Mouse (Mus musculus): ENCODE data around the gene Nhlrc1. TPM values are rescaled to one million over a fixed set of nuclear protein-coding genes. Genes with fewer than 3 reads are reported as not detected.

Gene Nhlrc1
- polyA plus RNA-seq, 1 experiment from 2014 or later = 3.1 TPM

DNA sequence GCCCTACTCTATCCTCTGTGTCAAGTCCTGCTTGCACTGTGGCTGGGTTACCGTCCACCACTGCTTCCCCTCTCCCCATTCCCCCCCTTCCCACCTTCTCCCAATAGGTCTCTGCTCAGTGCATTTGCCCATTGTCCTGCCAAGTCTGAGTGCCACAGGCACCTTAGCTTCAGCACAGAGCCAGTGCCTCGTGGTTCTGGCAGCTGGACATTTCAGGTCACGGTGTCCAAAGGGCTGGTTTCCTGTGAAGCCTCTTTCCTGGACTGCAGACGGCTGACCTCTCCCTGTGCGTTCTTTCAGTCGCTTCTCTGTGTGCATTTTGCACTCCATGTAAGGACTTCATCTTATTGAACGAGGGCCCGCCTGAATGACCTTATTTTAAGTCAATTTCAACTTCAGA is 26.7 kb downstream of the Nhlrc1 start:
- Histone ChIP-seq H3K4me2 (ENCODE audit: low read depth, low read length) (no peak overlapping the region), H3K9me3 (ENCODE audit: control insufficient read depth, low read length) (no peaks in the 10 kb centered on the region), H3K4me1 (ENCODE audit: control insufficient read depth, insufficient read depth, low read length) (no peaks in the 10 kb centered on the region), H3K4me3 (ENCODE audit: low read length) (no peak overlapping the region), H3K27me3 (replicated peaks; ENCODE audit: control insufficient read depth, insufficient read depth, low read length) (no peaks in the 10 kb centered on the region), H3K27ac (ENCODE audit: low read length) (no peak overlapping the region), H3K9ac (ENCODE audit: low read depth, low read length) (no peak overlapping the region), H3K36me3 (ENCODE audit: control insufficient read depth, insufficient read depth, low read length) (no peaks in the 10 kb centered on the region)
- WGBS = 78% methylated on average over 8 of the region's 8 CpGs
- ATAC-seq = no peak

DNA sequence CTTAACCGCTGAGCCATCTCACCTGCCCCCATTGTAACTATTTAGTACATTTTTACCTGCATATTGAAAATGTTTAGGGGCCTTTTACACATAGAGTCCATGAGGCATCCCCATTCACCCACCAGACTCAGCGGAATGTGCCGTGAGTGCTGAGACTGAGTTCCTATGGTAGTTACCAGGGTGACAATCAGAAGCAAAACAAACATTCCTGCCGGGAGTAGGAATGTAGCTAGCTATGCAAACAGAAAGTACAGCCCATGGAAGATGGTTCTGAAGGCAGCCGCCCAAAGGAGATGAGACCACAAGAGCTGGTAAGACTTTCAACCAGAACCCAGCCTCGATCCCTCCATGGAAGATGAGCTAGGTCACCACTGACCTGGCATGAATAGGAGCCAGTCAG is 28.4 kb downstream of the Nhlrc1 start:
- Histone ChIP-seq H3K9me3 (ENCODE audit: control insufficient read depth, low read length) (no peaks in the 10 kb centered on the region), H3K4me3 (ENCODE audit: low read length) (no peak overlapping the region), H3K27ac (ENCODE audit: low read length) (no peak overlapping the region), H3K9ac (ENCODE audit: low read depth, low read length) (no peak overlapping the region), H3K4me2 (ENCODE audit: low read depth, low read length) (no peak overlapping the region), H3K27me3 (replicated peaks; ENCODE audit: control insufficient read depth, insufficient read depth, low read length) (no peaks in the 10 kb centered on the region), H3K36me3 (ENCODE audit: control insufficient read depth, insufficient read depth, low read length) (no peaks in the 10 kb centered on the region), H3K4me1 (ENCODE audit: control insufficient read depth, insufficient read depth, low read length) (0 out of 2 replicates have a peak, but pooled peaks cover 3% of the 10 kb centered on the region)
- WGBS = 48% methylated on average over 6 of the region's 6 CpGs
- ATAC-seq = no peak

DNA sequence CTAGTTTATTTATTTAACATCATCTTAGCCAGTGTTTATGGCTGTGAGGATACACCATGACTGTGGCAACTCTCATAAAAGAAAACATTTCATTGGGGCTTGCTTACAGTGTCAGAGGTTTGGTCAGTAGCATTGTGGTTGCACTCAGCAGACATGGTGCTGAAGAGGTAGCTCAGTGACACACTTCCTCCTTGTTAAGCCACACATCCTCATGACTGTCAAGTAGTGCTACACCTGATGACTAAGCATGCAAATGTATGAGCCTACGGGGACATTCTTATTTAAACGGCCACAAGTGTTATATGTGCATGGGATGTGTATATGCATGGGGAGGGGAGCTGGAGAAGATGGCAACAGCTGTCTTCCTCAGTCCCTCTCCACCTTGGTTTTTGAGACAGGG is 30.8 kb downstream of the Nhlrc1 start:
- Histone ChIP-seq H3K4me3 (ENCODE audit: low read length) (no peak overlapping the region), H3K9me3 (ENCODE audit: control insufficient read depth, low read length) (no peaks in the 10 kb centered on the region), H3K4me2 (ENCODE audit: low read depth, low read length) (no peak overlapping the region), H3K9ac (ENCODE audit: low read depth, low read length) (no peak overlapping the region), H3K27me3 (replicated peaks; ENCODE audit: control insufficient read depth, insufficient read depth, low read length) (no peaks in the 10 kb centered on the region), H3K27ac (ENCODE audit: low read length) (no peak overlapping the region), H3K36me3 (ENCODE audit: control insufficient read depth, insufficient read depth, low read length) (no peaks in the 10 kb centered on the region), H3K4me1 (ENCODE audit: control insufficient read depth, insufficient read depth, low read length) (peaks cover 9% of the 10 kb centered on the region)
- ATAC-seq = no peak
- WGBS = 88% methylated on average over 2 of the region's 2 CpGs

DNA sequence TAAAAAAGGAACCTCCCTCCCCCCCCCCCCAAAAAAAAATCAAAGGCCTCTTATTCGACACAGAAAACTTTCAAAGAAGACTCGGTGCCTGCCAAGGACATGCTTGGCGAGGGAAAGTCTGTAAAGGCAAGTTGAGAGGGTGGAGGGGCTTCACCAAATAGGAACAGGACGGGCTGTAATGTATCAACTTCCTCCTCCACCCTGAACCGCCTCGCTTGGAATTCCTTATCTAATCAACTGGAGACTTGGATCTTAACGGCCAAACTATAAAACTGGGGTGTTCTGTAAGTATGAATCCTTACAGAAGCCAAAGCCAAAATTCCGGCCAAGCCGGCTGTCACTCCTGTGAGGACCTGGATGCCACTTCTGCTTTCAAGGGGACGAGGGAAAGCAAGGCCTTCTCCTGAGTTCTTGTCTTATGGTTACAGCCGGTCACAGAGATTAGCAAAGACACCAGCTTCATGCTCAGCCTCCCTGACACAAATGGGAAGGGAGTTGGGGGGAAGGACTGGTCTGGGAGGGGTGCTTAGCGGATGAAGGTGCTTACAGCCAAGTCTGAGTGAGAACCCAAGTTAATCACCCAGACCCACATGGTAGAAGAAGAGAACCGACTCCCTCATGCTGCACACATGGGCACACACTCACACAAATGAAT is 34.7 kb downstream of the Nhlrc1 start:
- Histone ChIP-seq H3K27me3 (replicated peaks; ENCODE audit: control insufficient read depth, insufficient read depth, low read length) (no peaks in the 10 kb centered on the region), H3K4me3 (ENCODE audit: low read length) (no peak overlapping the region), H3K4me2 (ENCODE audit: low read depth, low read length) (no peak overlapping the region), H3K9me3 (ENCODE audit: control insufficient read depth, low read length) (no peaks in the 10 kb centered on the region), H3K4me1 (ENCODE audit: control insufficient read depth, insufficient read depth, low read length) (peaks cover 9% of the 10 kb centered on the region), H3K36me3 (ENCODE audit: control insufficient read depth, insufficient read depth, low read length) (no peaks in the 10 kb centered on the region), H3K9ac (ENCODE audit: low read depth, low read length) (no peak overlapping the region), H3K27ac (ENCODE audit: low read length) (peak overlapping the region; percentile 7; the same call in 1 of the 2 replicates)
- WGBS = 34% methylated on average over 13 of the region's 13 CpGs
- ATAC-seq = peak; percentile 59

DNA sequence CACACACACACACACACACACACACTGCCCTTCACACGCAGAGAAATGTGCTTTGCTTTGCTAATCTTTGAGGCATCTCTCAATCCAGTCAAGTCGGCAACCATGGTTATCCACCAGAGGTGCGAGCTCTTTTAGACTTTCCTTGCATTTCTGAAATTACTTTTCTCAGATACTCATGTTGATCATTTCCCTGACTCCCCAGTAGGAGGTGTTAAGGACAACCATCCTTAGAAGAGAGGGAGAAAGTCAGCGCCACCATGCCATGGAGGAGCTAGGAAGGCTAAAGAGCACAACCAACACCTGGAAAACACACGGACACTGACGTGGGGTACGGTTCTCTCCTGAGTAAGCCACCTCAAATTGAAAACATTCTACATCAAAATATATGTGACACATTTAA is 38.1 kb downstream of the Nhlrc1 start:
- H3K9ac ChIP-seq (ENCODE audit: low read depth, low read length) = no peak overlapping the region
- H3K36me3 ChIP-seq (ENCODE audit: control insufficient read depth, insufficient read depth, low read length) = no peaks in the 10 kb centered on the region
- H3K4me3 ChIP-seq (ENCODE audit: low read length) = no peak overlapping the region
- 91% methylated on average over 7 of the region's 7 CpGs for WGBS
- no peak overlapping the region for H3K27ac ChIP-seq (ENCODE audit: low read length)
- ATAC-seq = no peak
- no peak overlapping the region for H3K4me2 ChIP-seq (ENCODE audit: low read depth, low read length)
- H3K27me3 ChIP-seq (replicated peaks; ENCODE audit: control insufficient read depth, insufficient read depth, low read length) = no peaks in the 10 kb centered on the region
- H3K4me1 ChIP-seq (ENCODE audit: control insufficient read depth, insufficient read depth, low read length) = peaks cover 9% of the 10 kb centered on the region
- no peaks in the 10 kb centered on the region for H3K9me3 ChIP-seq (ENCODE audit: control insufficient read depth, low read length)

DNA sequence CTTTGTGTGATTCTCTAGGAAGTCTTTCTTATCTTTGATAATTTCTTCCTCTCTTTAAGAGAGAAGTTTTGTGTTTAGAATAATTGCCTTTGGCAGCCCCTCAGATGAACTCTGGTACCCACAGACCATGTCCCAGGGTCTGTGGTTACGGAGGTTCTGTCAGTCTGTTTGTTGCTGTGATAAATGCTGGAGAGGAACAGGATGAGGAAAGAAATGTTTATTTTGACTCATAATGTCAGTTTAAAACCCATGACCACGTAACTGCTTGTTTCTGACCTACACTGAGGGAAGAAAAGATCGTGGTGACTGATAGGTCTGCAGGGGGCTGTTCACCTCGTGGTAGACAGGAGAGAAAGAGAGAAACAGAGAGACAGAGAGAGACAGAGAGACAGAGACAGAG is 38.7 kb downstream of the Nhlrc1 start:
- no peak overlapping the region for H3K27ac ChIP-seq (ENCODE audit: low read length)
- no peaks in the 10 kb centered on the region for H3K36me3 ChIP-seq (ENCODE audit: control insufficient read depth, insufficient read depth, low read length)
- no peak overlapping the region for H3K9ac ChIP-seq (ENCODE audit: low read depth, low read length)
- WGBS = 37% methylated on average over 4 of the region's 4 CpGs
- H3K4me2 ChIP-seq (ENCODE audit: low read depth, low read length) = no peak overlapping the region
- ATAC-seq = no peak
- no peaks in the 10 kb centered on the region for H3K27me3 ChIP-seq (replicated peaks; ENCODE audit: control insufficient read depth, insufficient read depth, low read length)
- H3K4me1 ChIP-seq (ENCODE audit: control insufficient read depth, insufficient read depth, low read length) = peaks cover 6% of the 10 kb centered on the region
- no peak overlapping the region for H3K4me3 ChIP-seq (ENCODE audit: low read length)
- no peaks in the 10 kb centered on the region for H3K9me3 ChIP-seq (ENCODE audit: control insufficient read depth, low read length)

DNA sequence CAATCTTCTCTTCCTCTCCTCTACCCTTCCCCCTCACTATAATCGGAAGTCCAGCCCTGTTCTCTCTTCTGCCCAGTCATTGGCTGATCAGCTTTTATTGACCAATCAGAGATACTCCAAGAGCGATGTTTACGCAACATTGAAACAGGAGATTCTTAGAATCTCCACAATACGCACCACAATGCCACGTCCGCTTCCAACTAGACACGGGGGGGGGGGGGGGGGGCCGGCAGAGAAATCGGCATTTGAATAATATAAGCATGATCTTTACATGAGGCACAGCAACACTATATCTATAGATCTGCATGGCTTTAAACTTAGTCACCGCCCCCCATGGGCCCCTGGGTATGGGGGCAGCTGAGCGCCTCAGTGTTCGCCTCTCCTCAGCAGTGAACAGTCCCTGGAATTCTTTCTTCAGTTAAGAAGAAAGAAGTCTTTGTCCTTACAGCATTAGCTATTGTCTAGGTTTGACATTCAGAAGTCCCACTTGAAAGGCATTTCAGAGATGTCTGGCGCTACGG is 39.6 kb downstream of the Nhlrc1 start:
- Histone ChIP-seq H3K4me3 (ENCODE audit: low read length) (no peak overlapping the region), H3K9me3 (ENCODE audit: control insufficient read depth, low read length) (no peaks in the 10 kb centered on the region), H3K36me3 (ENCODE audit: control insufficient read depth, insufficient read depth, low read length) (no peaks in the 10 kb centered on the region), H3K27me3 (replicated peaks; ENCODE audit: control insufficient read depth, insufficient read depth, low read length) (no peaks in the 10 kb centered on the region), H3K4me1 (ENCODE audit: control insufficient read depth, insufficient read depth, low read length) (peaks cover 2% of the 10 kb centered on the region), H3K27ac (ENCODE audit: low read length) (no peak overlapping the region), H3K9ac (ENCODE audit: low read depth, low read length) (no peak overlapping the region), H3K4me2 (ENCODE audit: low read depth, low read length) (no peak overlapping the region)
- 62% methylated on average over 14 of the region's 14 CpGs for WGBS
- ATAC-seq = peak; percentile 30

DNA sequence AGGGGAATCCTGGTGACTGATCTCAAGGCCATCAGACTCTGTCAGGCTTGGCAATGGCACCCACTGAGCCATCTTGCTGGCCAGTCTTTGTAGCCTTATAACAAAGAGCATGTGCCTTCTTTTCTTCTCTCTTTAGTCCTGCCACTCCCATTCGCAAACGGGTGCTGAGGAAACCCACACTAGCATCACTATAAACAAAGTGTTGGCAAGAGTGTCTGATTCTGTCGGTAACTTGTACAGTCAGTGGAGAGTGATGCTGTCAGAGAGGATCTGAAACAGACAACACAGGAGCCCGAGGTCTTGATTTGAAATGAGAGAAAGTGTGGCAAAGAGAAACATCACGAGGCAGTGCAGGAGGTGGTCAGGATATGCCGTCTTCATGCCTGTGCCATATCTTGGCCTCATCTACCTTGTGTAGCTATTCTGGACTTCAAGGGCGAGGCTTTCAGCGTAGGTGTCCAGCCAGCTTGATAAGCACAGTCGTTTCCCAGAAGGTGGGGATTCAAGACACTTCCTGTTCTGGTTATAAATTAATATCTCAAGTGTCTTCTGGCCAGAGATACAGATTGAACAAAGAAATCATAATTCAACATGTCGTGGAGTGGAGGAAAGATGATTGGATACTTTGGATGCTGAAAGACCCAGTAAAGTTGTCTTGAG is 44.2 kb downstream of the Nhlrc1 start:
- Histone ChIP-seq H3K4me1 (ENCODE audit: control insufficient read depth, insufficient read depth, low read length) (no peaks in the 10 kb centered on the region), H3K36me3 (ENCODE audit: control insufficient read depth, insufficient read depth, low read length) (no peaks in the 10 kb centered on the region), H3K4me3 (ENCODE audit: low read length) (no peak overlapping the region), H3K9me3 (ENCODE audit: control insufficient read depth, low read length) (no peaks in the 10 kb centered on the region), H3K9ac (ENCODE audit: low read depth, low read length) (no peak overlapping the region), H3K27ac (ENCODE audit: low read length) (no peak overlapping the region), H3K27me3 (replicated peaks; ENCODE audit: control insufficient read depth, insufficient read depth, low read length) (no peaks in the 10 kb centered on the region), H3K4me2 (ENCODE audit: low read depth, low read length) (no peak overlapping the region)
- peak; percentile 67 for ATAC-seq
- 52% methylated on average over 10 of the region's 10 CpGs for WGBS

DNA sequence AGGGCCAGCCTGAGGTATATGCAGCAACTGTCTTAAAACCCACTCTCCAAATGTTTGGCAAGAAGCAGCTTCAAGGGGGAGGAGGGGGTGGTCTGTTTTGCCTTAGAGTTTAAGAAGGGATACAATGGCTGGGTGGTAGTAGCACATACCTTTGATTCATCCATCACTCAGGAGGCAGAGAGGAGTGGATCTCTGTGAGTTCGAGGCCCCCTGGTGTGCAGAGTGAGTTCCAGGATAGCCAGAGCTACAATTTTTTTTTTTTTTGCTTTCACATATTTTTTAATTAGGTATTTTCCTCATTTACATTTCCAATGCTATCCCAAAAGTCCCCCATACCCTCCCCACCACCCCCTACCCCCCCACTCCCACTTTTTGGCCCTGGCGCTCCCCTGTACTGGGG is 46.0 kb downstream of the Nhlrc1 start:
- Histone ChIP-seq H3K36me3 (ENCODE audit: control insufficient read depth, insufficient read depth, low read length) (no peaks in the 10 kb centered on the region), H3K4me1 (ENCODE audit: control insufficient read depth, insufficient read depth, low read length) (no peaks in the 10 kb centered on the region), H3K9ac (ENCODE audit: low read depth, low read length) (no peak overlapping the region), H3K27ac (ENCODE audit: low read length) (no peak overlapping the region), H3K27me3 (replicated peaks; ENCODE audit: control insufficient read depth, insufficient read depth, low read length) (no peaks in the 10 kb centered on the region), H3K4me2 (ENCODE audit: low read depth, low read length) (no peak overlapping the region), H3K9me3 (ENCODE audit: control insufficient read depth, low read length) (no peaks in the 10 kb centered on the region), H3K4me3 (ENCODE audit: low read length) (no peak overlapping the region)
- ATAC-seq = no peak
- 78% methylated on average over 2 of the region's 2 CpGs for WGBS
